Mouse (Mus musculus) embryonic facial prominence, embryonic 13.5 days (tissue): Measurements from ENCODE around the gene Slc38a4. TPM values are rescaled to one million over a fixed set of nuclear protein-coding genes. Genes with fewer than 3 reads are reported as not detected.

Experiments
- ATAC-seq: fragments of 200-750 bp; cut with Nextera tagmentation; 2 replicates; pipeline ENCODE4 v1.8.0; 2017; ENCODE audit warnings: low read depth; ENCODE audit not compliant: insufficient number of reproducible peaks, insufficient read depth, low FRiP score, low TSS enrichment
- H3K27ac ChIP-seq: fragments of 300-500 bp; sonication (generic); 2 replicates; pipeline ENCODE4 v1.5.1; 2015; ENCODE audit warnings: moderate library complexity, mild to moderate bottlenecking, inconsistent platforms
- H3K27me3 ChIP-seq: fragments of 300-500 bp; sonication (generic); 2 replicates; pipeline ENCODE4 v1.6.1; 2015; ENCODE audit warnings: mild to moderate bottlenecking, inconsistent platforms
- H3K36me3 ChIP-seq: fragments of 300-500 bp; sonication (generic); 2 replicates; pipeline ENCODE4 v1.6.1; 2015; ENCODE audit warnings: mild to moderate bottlenecking, inconsistent platforms
- H3K4me1 ChIP-seq: fragments of 300-500 bp; sonication (generic); 2 replicates; pipeline ENCODE4 v1.6.1; 2015; ENCODE audit warnings: inconsistent platforms
- H3K4me2 ChIP-seq: fragments of 300-500 bp; sonication (generic); 2 replicates; pipeline ENCODE4 v1.6.1; 2015; ENCODE audit warnings: moderate library complexity, mild to moderate bottlenecking, inconsistent platforms
- H3K4me3 ChIP-seq: fragments of 300-500 bp; sonication (generic); 2 replicates; pipeline ENCODE4 v1.5.1; 2015; ENCODE audit warnings: mild to moderate bottlenecking, inconsistent platforms
- H3K9ac ChIP-seq: fragments of 300-500 bp; sonication (generic); 2 replicates; pipeline ENCODE4 v1.6.1; 2015; ENCODE audit warnings: mild to moderate bottlenecking, inconsistent platforms
- H3K9me3 ChIP-seq: fragments of 300-500 bp; sonication (generic); 2 replicates; pipeline ENCODE4 v1.6.1; 2016; ENCODE audit warnings: inconsistent platforms
- WGBS: fragments of 180-500 bp; shearing (Covaris S2); methylation state at CpG from one replicate; pipeline ENCODE4 v1.1.7; 2015; ENCODE audit warnings: mixed read lengths; 5-methylcytosine and 5-hydroxymethylcytosine counted together
- polyA plus RNA-seq: library from polyadenylated mRNA; unstranded; fragments of >200 nt; fragmentation: Nextera tagmentation; extraction: Ambion mirVana; gene quantifications from 2 replicates; pipeline ENCODE4 v1.2.1, GENCODE M21; 2015

Slc38a4 gene
- 46.9 and 47.8 TPM in 2 replicates for polyA plus RNA-seq

- Histone ChIP-seq H3K4me2 (peak within 1 kb of the TSS; percentile 65), H3K4me1 (peaks cover 8% of the 10 kb centered on the region; the same call in 1 of the 2 replicates), H3K36me3 (no peaks in the 10 kb centered on the region), H3K27ac (peak within 1 kb of the TSS; percentile 28), H3K9me3 (peaks cover 18% of the 10 kb centered on the region; the same call in 1 of the 2 replicates), H3K4me3 (peak within 1 kb of the TSS; percentile 50), H3K27me3 (no peaks in the 10 kb centered on the region), H3K9ac (peak within 1 kb of the TSS; percentile 61)
- no peak; the same call in 1 of the 2 replicates for ATAC-seq
- 51% methylated on average over 9 of the region's 9 CpGs for WGBS
Observed at GRCm38 (mm10) chr15:97055794-97056193, at the start of gene Slc38a4. Gene Slc38a4, minus strand, starts transcription at chr15:97055956.

GRCm38 (mm10) chr15:97104889-97105391 lies 49.2 kb upstream of the Slc38a4 start:
- H3K4me2 ChIP-seq, result no peak overlapping the region
- no peak overlapping the region for H3K4me3 ChIP-seq
- H3K9me3 ChIP-seq, result no peaks in the 10 kb centered on the region
- no peak overlapping the region for H3K27ac ChIP-seq
- H3K4me1 ChIP-seq, result peaks cover 32% of the 10 kb centered on the region
- H3K27me3 ChIP-seq, result no peaks in the 10 kb centered on the region
- no peaks in the 10 kb centered on the region for H3K36me3 ChIP-seq
- 66% methylated on average over 3 of the region's 3 CpGs for WGBS
- no peak overlapping the region for H3K9ac ChIP-seq
- ATAC-seq, result no peak

- ATAC-seq, result no peak
- H3K9me3 ChIP-seq, result no peaks in the 10 kb centered on the region
- WGBS, result 62% methylated on average over 3 of the region's 3 CpGs
Observed at GRCm38 (mm10) chr15:97104048-97104447, 48.3 kb upstream of the Slc38a4 start.

GRCm38 (mm10) chr15:97102811-97103210 lies 47.1 kb upstream of the Slc38a4 start:
- H3K4me3 ChIP-seq, result no peak overlapping the region
- no peak overlapping the region for H3K4me2 ChIP-seq
- 35% methylated on average over 10 of the region's 10 CpGs for WGBS
- peaks cover 32% of the 10 kb centered on the region for H3K4me1 ChIP-seq
- no peak for ATAC-seq
- H3K27ac ChIP-seq, result no peak overlapping the region
- no peaks in the 10 kb centered on the region for H3K9me3 ChIP-seq
- no peak overlapping the region for H3K9ac ChIP-seq
- no peaks in the 10 kb centered on the region for H3K27me3 ChIP-seq
- no peaks in the 10 kb centered on the region for H3K36me3 ChIP-seq

More at GRCm38 (mm10) chr15:97104048-97104447, 48.3 kb upstream of the Slc38a4 start:
- Histone ChIP-seq H3K4me3 (no peak overlapping the region), H3K27ac (no peak overlapping the region), H3K9ac (no peak overlapping the region), H3K4me2 (no peak overlapping the region), H3K4me1 (peaks cover 32% of the 10 kb centered on the region), H3K36me3 (no peaks in the 10 kb centered on the region), H3K27me3 (no peaks in the 10 kb centered on the region)

- H3K4me3 ChIP-seq, result no peak overlapping the region
- H3K9ac ChIP-seq, result no peak overlapping the region
- ATAC-seq, result peak; percentile 59; the same call in 1 of the 2 replicates
- H3K36me3 ChIP-seq, result no peaks in the 10 kb centered on the region
- peak overlapping the region; percentile 28 for H3K27ac ChIP-seq
- no peaks in the 10 kb centered on the region for H3K27me3 ChIP-seq
- H3K4me1 ChIP-seq, result peaks cover 28% of the 10 kb centered on the region
- H3K4me2 ChIP-seq, result no peak overlapping the region
- no peaks in the 10 kb centered on the region for H3K9me3 ChIP-seq
- WGBS, result 82% methylated on average over 5 of the region's 5 CpGs
Observed at GRCm38 (mm10) chr15:97102181-97102580, 46.4 kb upstream of the Slc38a4 start.

- no peak overlapping the region for H3K4me2 ChIP-seq
- WGBS, result 96% methylated on average over 10 of the region's 10 CpGs
- no peak for ATAC-seq
- H3K27me3 ChIP-seq, result no peaks in the 10 kb centered on the region
- no peak overlapping the region for H3K27ac ChIP-seq
- no peaks in the 10 kb centered on the region for H3K9me3 ChIP-seq
- no peak overlapping the region for H3K9ac ChIP-seq
- no peaks in the 10 kb centered on the region for H3K36me3 ChIP-seq
- peaks cover 24% of the 10 kb centered on the region for H3K4me1 ChIP-seq
- no peak overlapping the region for H3K4me3 ChIP-seq
Observed at GRCm38 (mm10) chr15:97099101-97099500, 43.3 kb upstream of the Slc38a4 start.

GRCm38 (mm10) chr15:97097548-97097947 lies 41.8 kb upstream of the Slc38a4 start:
- Histone ChIP-seq H3K9me3 (no peaks in the 10 kb centered on the region), H3K27ac (no peak overlapping the region), H3K36me3 (no peaks in the 10 kb centered on the region), H3K27me3 (no peaks in the 10 kb centered on the region), H3K4me3 (no peak overlapping the region), H3K4me2 (no peak overlapping the region), H3K4me1 (peaks cover 17% of the 10 kb centered on the region), H3K9ac (no peak overlapping the region)
- ATAC-seq, result no peak
- 51% methylated on average over 4 of the region's 4 CpGs for WGBS

GRCm38 (mm10) chr15:97089526-97089925 lies 33.8 kb upstream of the Slc38a4 start:
- peaks cover 13% of the 10 kb centered on the region for H3K4me1 ChIP-seq
- no peak overlapping the region for H3K4me3 ChIP-seq
- no peak overlapping the region for H3K27ac ChIP-seq
- H3K36me3 ChIP-seq, result no peaks in the 10 kb centered on the region
- WGBS, result 13% methylated on average over 6 of the region's 6 CpGs
- H3K4me2 ChIP-seq, result no peak overlapping the region; the same call in 1 of the 2 replicates
- H3K27me3 ChIP-seq, result no peaks in the 10 kb centered on the region
- no peak for ATAC-seq
- H3K9me3 ChIP-seq, result no peaks in the 10 kb centered on the region
- no peak overlapping the region for H3K9ac ChIP-seq

GRCm38 (mm10) chr15:97085833-97086232 lies 30.1 kb upstream of the Slc38a4 start:
- Histone ChIP-seq H3K4me2 (peak overlapping the region; percentile 47), H3K9ac (peak overlapping the region; percentile 7; the same call in 1 of the 2 replicates), H3K36me3 (no peaks in the 10 kb centered on the region), H3K27me3 (no peaks in the 10 kb centered on the region), H3K27ac (no peak overlapping the region), H3K9me3 (no peaks in the 10 kb centered on the region), H3K4me1 (peaks cover 13% of the 10 kb centered on the region), H3K4me3 (peak overlapping the region; percentile 11)
- ATAC-seq, result peak; percentile 59; the same call in 1 of the 2 replicates
- WGBS, result 22% methylated on average over 5 of the region's 5 CpGs

- H3K9ac ChIP-seq, result no peak overlapping the region
- no peak overlapping the region for H3K27ac ChIP-seq
- ATAC-seq, result no peak
- no peaks in the 10 kb centered on the region for H3K36me3 ChIP-seq
- no peak overlapping the region for H3K4me2 ChIP-seq
- H3K4me1 ChIP-seq, result 0 out of 2 replicates have a peak, but pooled peaks cover 9% of the 10 kb centered on the region
- WGBS, result 90% methylated on average over 6 of the region's 6 CpGs
- no peaks in the 10 kb centered on the region for H3K27me3 ChIP-seq
- no peaks in the 10 kb centered on the region for H3K9me3 ChIP-seq
- no peak overlapping the region for H3K4me3 ChIP-seq
Observed at GRCm38 (mm10) chr15:97077665-97078064, 21.9 kb upstream of the Slc38a4 start.

- Histone ChIP-seq H3K27me3 (no peaks in the 10 kb centered on the region), H3K4me2 (no peak overlapping the region), H3K27ac (no peak overlapping the region), H3K9me3 (no peaks in the 10 kb centered on the region), H3K4me1 (0 out of 2 replicates have a peak, but pooled peaks cover 9% of the 10 kb centered on the region), H3K9ac (no peak overlapping the region), H3K4me3 (no peak overlapping the region), H3K36me3 (no peaks in the 10 kb centered on the region)
- no peak for ATAC-seq
- WGBS, result 78% methylated on average over 3 of the region's 3 CpGs
Observed at GRCm38 (mm10) chr15:97076092-97076491, 20.3 kb upstream of the Slc38a4 start.

GRCm38 (mm10) chr15:97075240-97075639 lies 19.5 kb upstream of the Slc38a4 start:
- no peak overlapping the region for H3K27ac ChIP-seq
- H3K36me3 ChIP-seq, result no peaks in the 10 kb centered on the region
- H3K9ac ChIP-seq, result no peak overlapping the region
- H3K27me3 ChIP-seq, result no peaks in the 10 kb centered on the region
- H3K4me2 ChIP-seq, result no peak overlapping the region
- H3K9me3 ChIP-seq, result no peaks in the 10 kb centered on the region
- H3K4me1 ChIP-seq, result 0 out of 2 replicates have a peak, but pooled peaks cover 9% of the 10 kb centered on the region
- 60% methylated on average over 4 of the region's 4 CpGs for WGBS
- ATAC-seq, result no peak
- no peak overlapping the region for H3K4me3 ChIP-seq
